ENCODE assay signal across 12 mouse cellular contexts in the genomic region with DNA sequence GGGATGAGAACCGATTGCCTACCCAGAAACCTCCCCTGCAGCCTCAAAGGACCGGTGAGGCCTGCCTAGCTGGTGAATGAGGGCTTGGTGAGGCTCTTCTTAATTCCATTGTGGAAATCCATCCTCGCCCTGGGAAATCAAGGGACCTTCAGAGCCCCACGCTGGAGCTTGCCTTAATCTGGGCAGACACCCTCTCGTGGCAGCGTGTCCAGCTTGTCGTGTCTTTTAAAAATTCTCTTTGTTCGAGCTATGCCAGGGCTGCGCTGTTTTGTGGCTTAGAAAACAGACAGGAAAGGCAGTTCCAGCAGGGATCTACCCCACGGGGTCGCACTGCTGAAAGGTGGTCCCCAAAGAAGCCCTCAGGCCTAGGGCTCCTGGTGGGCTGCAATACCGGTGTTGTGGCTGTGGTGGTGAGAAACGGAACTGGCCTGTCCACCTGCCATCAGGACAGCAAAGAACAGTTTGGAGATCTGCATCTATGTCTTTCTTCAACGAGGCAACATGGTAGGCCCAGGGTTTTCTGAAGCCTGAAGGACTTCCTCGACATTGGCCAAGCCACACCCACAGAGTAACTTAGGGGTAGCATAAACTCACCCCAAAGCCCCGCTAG.
DNase-seq lines count a peak whose midpoint lies in the region; ATAC-seq and TF ChIP-seq lines count a peak whose summit lies in the region.
"Had no signal": no experiment of that assay in that cellular context is flagged by ENCODE, and none has a peak within 500 bp of the region (broad histone marks: within the 10 kb centered on the region; RNA-seq: fewer than 3 reads in every experiment).

No protein-coding gene starts in this region.

- no peak overlapping the region for H3K4me2 ChIP-seq in neural tube, embryonic 13.5 days
- H3K4me2 ChIP-seq in neural tube, embryonic 15.5 days: no peak overlapping the region
- no peak overlapping the region for H3K4me2 ChIP-seq in forebrain, embryonic 14.5 days (ENCODE audit: low read length)
- no peak overlapping the region for H3K4me2 ChIP-seq in hindbrain, postnatal 0 days (ENCODE audit: low read depth, low read length)
- H3K4me2 ChIP-seq in midbrain, embryonic 15.5 days: no peak overlapping the region

- peak; percentile 31 for DNase-seq in forebrain, embryonic 14.5 days (ENCODE audit: low spot score)
- no peak for DNase-seq in hindbrain, postnatal 0 days (ENCODE audit: low spot score)
- no peak for DNase-seq in cerebellum, postnatal 36 days
- no peak for DNase-seq in kidney, postnatal 4 days
- DNase-seq in gastrocnemius, adult 18-20 months (ENCODE audit: low spot score): no peak
- DNase-seq: gastrocnemius, postnatal 14 days; thymus, postnatal 4 days had no signal

- no peak overlapping the region for H3K27ac ChIP-seq in neural tube, embryonic 13.5 days (replicated peaks)
- no peak overlapping the region for H3K27ac ChIP-seq in neural tube, embryonic 15.5 days (replicated peaks)
- H3K27ac ChIP-seq in forebrain, embryonic 14.5 days (ENCODE audit: low read depth, low read length): no peak overlapping the region
- no peak overlapping the region for H3K27ac ChIP-seq in hindbrain, postnatal 0 days
- peak overlapping the region; percentile 8; the same call in 1 of the 2 replicates for H3K27ac ChIP-seq in midbrain, embryonic 15.5 days
- H3K27ac ChIP-seq: liver, embryonic 14.5 days had no signal

- H3K36me3 ChIP-seq in neural tube, embryonic 13.5 days: no peaks in the 10 kb centered on the region
- no peaks in the 10 kb centered on the region for H3K36me3 ChIP-seq in neural tube, embryonic 15.5 days
- no peaks in the 10 kb centered on the region for H3K36me3 ChIP-seq in forebrain, embryonic 14.5 days (ENCODE audit: control insufficient read depth, insufficient read depth, low read length)
- H3K36me3 ChIP-seq in hindbrain, postnatal 0 days (ENCODE audit: insufficient read depth, low read length): no peaks in the 10 kb centered on the region
- H3K36me3 ChIP-seq in midbrain, embryonic 15.5 days (replicated peaks): no peaks in the 10 kb centered on the region

- peak overlapping the region; percentile 18; the same call in 1 of the 2 replicates for H3K9ac ChIP-seq in neural tube, embryonic 13.5 days
- no peak overlapping the region for H3K9ac ChIP-seq in neural tube, embryonic 15.5 days (replicated peaks)
- H3K9ac ChIP-seq in forebrain, embryonic 14.5 days (ENCODE audit: low read length): no peak overlapping the region
- H3K9ac ChIP-seq in hindbrain, postnatal 0 days (replicated peaks; ENCODE audit: low read length): no peak overlapping the region
- H3K9ac ChIP-seq in midbrain, embryonic 15.5 days: peak overlapping the region; percentile 12; the same call in 1 of the 2 replicates
- H3K9ac ChIP-seq: liver, embryonic 14.5 days had no signal

- TF ChIP-seq CTCF in hindbrain, postnatal 0 days (IDR thresholded peaks at IDR 0.05; ENCODE audit: low read depth): 0 out of 2 replicates have a peak, but pooled peaks have one; percentile 6

- 0 out of 2 replicates have a peak, but pooled peaks cover 7% of the 10 kb centered on the region for H3K9me3 ChIP-seq in neural tube, embryonic 13.5 days
- H3K9me3 ChIP-seq in neural tube, embryonic 15.5 days (replicated peaks): peaks cover 2% of the 10 kb centered on the region; the same call in 1 of the 2 replicates
- no peaks in the 10 kb centered on the region for H3K9me3 ChIP-seq in forebrain, embryonic 14.5 days (replicated peaks; ENCODE audit: control insufficient read depth, low read length)
- no peaks in the 10 kb centered on the region for H3K9me3 ChIP-seq in hindbrain, postnatal 0 days (ENCODE audit: low read length)
- H3K9me3 ChIP-seq in midbrain, embryonic 15.5 days: no peaks in the 10 kb centered on the region

- WGBS in neural tube, embryonic 13.5 days: 71% methylated on average over 16 of the region's 16 CpGs
- 67% methylated on average over 16 of the region's 16 CpGs for WGBS in neural tube, embryonic 15.5 days
- 49% methylated on average over 16 of the region's 16 CpGs for WGBS in forebrain, embryonic 14.5 days
- WGBS in hindbrain, postnatal 0 days: 49% methylated on average over 16 of the region's 16 CpGs
- 37% methylated on average over 16 of the region's 16 CpGs for WGBS in midbrain, embryonic 15.5 days

- no peaks in the 10 kb centered on the region for H3K27me3 ChIP-seq in neural tube, embryonic 13.5 days
- no peaks in the 10 kb centered on the region for H3K27me3 ChIP-seq in neural tube, embryonic 15.5 days (replicated peaks)
- no peaks in the 10 kb centered on the region for H3K27me3 ChIP-seq in forebrain, embryonic 14.5 days (replicated peaks; ENCODE audit: control insufficient read depth, insufficient read depth, low read length)
- no peaks in the 10 kb centered on the region for H3K27me3 ChIP-seq in hindbrain, postnatal 0 days (ENCODE audit: insufficient read depth, low read length)
- H3K27me3 ChIP-seq in midbrain, embryonic 15.5 days (replicated peaks): no peaks in the 10 kb centered on the region

- H3K4me3 ChIP-seq in neural tube, embryonic 13.5 days: no peak overlapping the region
- H3K4me3 ChIP-seq in neural tube, embryonic 15.5 days (replicated peaks): no peak overlapping the region
- no peak overlapping the region for H3K4me3 ChIP-seq in forebrain, embryonic 14.5 days (ENCODE audit: low read depth, low read length)
- no peak overlapping the region for H3K4me3 ChIP-seq in hindbrain, postnatal 0 days (ENCODE audit: low read length)
- H3K4me3 ChIP-seq in midbrain, embryonic 15.5 days: no peak overlapping the region

- H3K4me1 ChIP-seq in neural tube, embryonic 13.5 days (replicated peaks): peaks cover 14% of the 10 kb centered on the region; the same call in 1 of the 2 replicates
- H3K4me1 ChIP-seq in neural tube, embryonic 15.5 days: peaks cover 5% of the 10 kb centered on the region; the same call in 1 of the 2 replicates
- H3K4me1 ChIP-seq in forebrain, embryonic 14.5 days (ENCODE audit: control insufficient read depth, insufficient read depth, low read length): no peaks in the 10 kb centered on the region
- H3K4me1 ChIP-seq in hindbrain, postnatal 0 days (ENCODE audit: insufficient read depth, low read length): 0 out of 2 replicates have a peak, but pooled peaks cover 4% of the 10 kb centered on the region
- peaks cover 14% of the 10 kb centered on the region for H3K4me1 ChIP-seq in midbrain, embryonic 15.5 days

- no peak for ATAC-seq in neural tube, embryonic 13.5 days (ENCODE audit: low read depth)
- ATAC-seq in neural tube, embryonic 15.5 days (ENCODE audit: low FRiP score): no peak
- peak; percentile 33; the same call in 1 of the 2 replicates for ATAC-seq in forebrain, embryonic 14.5 days
- ATAC-seq in hindbrain, postnatal 0 days: no peak
- ATAC-seq in midbrain, embryonic 15.5 days (replicated peaks): peak; percentile 22; the same call in 1 of the 2 replicates
- ATAC-seq: lung, postnatal 0 days had no signal

Comparison
In these comparisons a context has a peak if more than half of its experiments do, and no peak if none do; other contexts are left out.
1. H3K9ac ChIP-seq: peak in neural tube, embryonic 13.5 days (single experiment) and midbrain, embryonic 15.5 days (single experiment); none in neural tube, embryonic 15.5 days (single experiment), forebrain, embryonic 14.5 days (single experiment) and hindbrain, postnatal 0 days (single experiment).
2. ATAC-seq: peak in forebrain, embryonic 14.5 days (single experiment) and midbrain, embryonic 15.5 days (single experiment); none in neural tube, embryonic 13.5 days (single experiment), neural tube, embryonic 15.5 days (single experiment) and hindbrain, postnatal 0 days (single experiment).